Mouse (Mus musculus) heart, embryonic 11.5 days (tissue): ENCODE results near the gene C1qtnf3. TPM values are rescaled to one million over a fixed set of nuclear protein-coding genes. Genes with fewer than 3 reads are reported as not detected.

ENCODE experiments used
- polyA plus RNA-seq: library from polyadenylated mRNA; unstranded; fragments of >200 nt; fragmentation: Nextera tagmentation; extraction: Ambion mirVana; gene quantifications from 2 replicates; pipeline ENCODE4 v1.2.1, GENCODE M21; 2014

Gene C1qtnf3
- polyA plus RNA-seq, 1 experiment from 2014 or later, result 0.19 TPM

Other genes starting within 250 kb of the C1qtnf3 start
- 30.5 and 30.6 TPM in 2 replicates for gene Rai14, start 237.7 kb upstream of the C1qtnf3 start, polyA plus RNA-seq
- gene Amacr, start 29.4 kb downstream of the C1qtnf3 start, polyA plus RNA-seq, result 16.7 and 16.9 TPM in 2 replicates
- 0.04 TPM in 1 of 2 replicates, not detected in the other for gene Slc45a2, start 48.4 kb downstream of the C1qtnf3 start, polyA plus RNA-seq
- gene Rxfp3, start 85.7 kb downstream of the C1qtnf3 start, polyA plus RNA-seq, result 0.25 TPM in 1 of 2 replicates, not detected in the other
- gene Adamts12, start 112.5 kb downstream of the C1qtnf3 start, polyA plus RNA-seq, result 1.4 and 1.5 TPM in 2 replicates